Mouse (Mus musculus): ENCODE measurements at regions not wholly inside any gene's neighbourhood (a gene's known extent, or its start where the extent isn't known, plus 50 kb on each side); places are given as distances from the start of the nearest gene placed in this dataset.

DNA sequence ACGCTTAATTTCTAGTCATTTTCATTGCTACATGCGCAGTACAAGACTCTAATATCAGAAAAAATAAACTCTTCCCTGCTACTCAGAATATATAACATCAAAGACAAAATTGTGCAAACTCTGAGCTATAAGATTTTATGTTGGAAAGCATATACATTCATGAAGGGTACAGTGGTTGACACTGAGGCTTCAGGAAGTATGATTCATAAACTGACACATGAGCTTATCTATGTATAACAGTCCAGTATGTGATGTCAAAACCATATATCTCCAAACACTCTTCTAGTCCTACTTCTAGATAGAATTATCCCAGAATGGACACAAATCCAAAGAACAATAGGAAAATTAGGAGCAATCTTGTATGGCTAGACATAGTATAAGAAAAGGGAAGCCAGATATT lies 177.5 kb upstream of the Gm10192 start:
- Histone ChIP-seq H3K27ac (no peak overlapping the region), H3K36me3 (ENCODE audit: control insufficient read depth, insufficient read depth, low read length) (no peaks in the 10 kb centered on the region), H3K4me3 (no peak overlapping the region), H3K79me2 (replicated peaks; ENCODE audit: control insufficient read depth, insufficient read depth, low read length) (no peaks in the 10 kb centered on the region), H3K27me3 (ENCODE audit: control insufficient read depth, insufficient read depth, low read length) (no peaks in the 10 kb centered on the region), H3K4me1 (ENCODE audit: control insufficient read depth, insufficient read depth, low read length) (no peaks in the 10 kb centered on the region), H3K9ac (ENCODE audit: low read depth, low read length) (no peak overlapping the region)
- no peak for DNase-seq
- 88% methylated on average over 2 of the region's 2 CpGs for WGBS
- TF ChIP-seq EP300 (IDR thresholded peaks at IDR 0.05; ENCODE audit: insufficient read depth, low read depth, low read length) (no peak), POLR2A (IDR thresholded peaks at IDR 0.05; ENCODE audit: insufficient read depth, low read depth, low read length) (no peak), CTCF (IDR thresholded peaks at IDR 0.05) (no peak)
- intact Hi-C loops (cut with DNase I), result no loop called here

GRCm38 (mm10) chr4:97357958-97358357 lies 175.0 kb upstream of the Gm10192 start:
- H3K36me3 ChIP-seq (ENCODE audit: control insufficient read depth, insufficient read depth, low read length), result no peaks in the 10 kb centered on the region
- H3K79me2 ChIP-seq (replicated peaks; ENCODE audit: control insufficient read depth, insufficient read depth, low read length), result no peaks in the 10 kb centered on the region
- 65% methylated on average over 1 of the region's 1 CpGs for WGBS
- DNase-seq, result no peak
- intact Hi-C loops (cut with DNase I), result no loop called here
- H3K27me3 ChIP-seq (ENCODE audit: control insufficient read depth, insufficient read depth, low read length), result no peaks in the 10 kb centered on the region
- TF ChIP-seq CTCF (IDR thresholded peaks at IDR 0.05) (no peak), EP300 (IDR thresholded peaks at IDR 0.05; ENCODE audit: insufficient read depth, low read depth, low read length) (no peak), POLR2A (IDR thresholded peaks at IDR 0.05; ENCODE audit: insufficient read depth, low read depth, low read length) (no peak)
- H3K4me3 ChIP-seq, result no peak overlapping the region
- no peak overlapping the region for H3K27ac ChIP-seq
- no peak overlapping the region for H3K9ac ChIP-seq (ENCODE audit: low read depth, low read length)
- H3K4me1 ChIP-seq (ENCODE audit: control insufficient read depth, insufficient read depth, low read length), result no peaks in the 10 kb centered on the region

DNA sequence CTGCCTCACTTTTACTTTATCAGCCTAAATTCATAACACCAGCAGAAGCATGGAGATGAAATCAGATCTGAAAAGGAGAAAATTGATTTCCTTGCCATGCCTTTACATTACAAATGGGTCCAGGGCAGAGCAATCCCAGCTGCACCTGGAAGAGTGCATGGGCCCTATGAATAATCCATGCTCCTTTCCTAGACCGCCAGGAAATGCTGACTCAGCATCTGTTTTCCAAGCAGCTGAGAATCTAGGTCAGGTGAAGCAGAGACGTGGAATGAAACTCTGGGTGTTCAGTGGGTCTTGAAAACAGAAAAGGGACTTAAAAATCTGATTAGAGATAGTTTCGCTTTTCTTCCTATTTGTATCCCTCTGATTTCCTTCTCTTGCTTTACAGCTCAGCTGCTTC lies 163.8 kb upstream of the Gm10192 start:
- DNase-seq, result no peak
- Histone ChIP-seq H3K4me1 (ENCODE audit: control insufficient read depth, insufficient read depth, low read length) (no peaks in the 10 kb centered on the region), H3K27ac (no peak overlapping the region), H3K4me3 (no peak overlapping the region), H3K79me2 (replicated peaks; ENCODE audit: control insufficient read depth, insufficient read depth, low read length) (no peaks in the 10 kb centered on the region), H3K27me3 (ENCODE audit: control insufficient read depth, insufficient read depth, low read length) (no peaks in the 10 kb centered on the region), H3K36me3 (ENCODE audit: control insufficient read depth, insufficient read depth, low read length) (no peaks in the 10 kb centered on the region), H3K9ac (ENCODE audit: low read depth, low read length) (no peak overlapping the region)
- no peak for TF ChIP-seq CTCF (IDR thresholded peaks at IDR 0.05)
- no peak for TF ChIP-seq POLR2A (IDR thresholded peaks at IDR 0.05; ENCODE audit: insufficient read depth, low read depth, low read length)
- TF ChIP-seq EP300 (IDR thresholded peaks at IDR 0.05; ENCODE audit: insufficient read depth, low read depth, low read length), result no peak
- WGBS, result 68% methylated on average over 3 of the region's 3 CpGs
- intact Hi-C loops (cut with DNase I), result no loop called here

GRCm38 (mm10) chr4:97344335-97344734 lies 161.4 kb upstream of the Gm10192 start:
- H3K27me3 ChIP-seq (ENCODE audit: control insufficient read depth, insufficient read depth, low read length), result no peaks in the 10 kb centered on the region
- H3K4me3 ChIP-seq, result no peak overlapping the region
- intact Hi-C loops (cut with DNase I), result no loop called here
- TF ChIP-seq EP300 (IDR thresholded peaks at IDR 0.05; ENCODE audit: insufficient read depth, low read depth, low read length) (no peak), CTCF (IDR thresholded peaks at IDR 0.05) (no peak), POLR2A (IDR thresholded peaks at IDR 0.05; ENCODE audit: insufficient read depth, low read depth, low read length) (no peak)
- H3K9ac ChIP-seq (ENCODE audit: low read depth, low read length), result no peak overlapping the region
- no peak for DNase-seq
- 75% methylated on average over 2 of the region's 2 CpGs for WGBS
- H3K79me2 ChIP-seq (replicated peaks; ENCODE audit: control insufficient read depth, insufficient read depth, low read length), result no peaks in the 10 kb centered on the region
- H3K27ac ChIP-seq, result no peak overlapping the region
- H3K4me1 ChIP-seq (ENCODE audit: control insufficient read depth, insufficient read depth, low read length), result no peaks in the 10 kb centered on the region
- no peaks in the 10 kb centered on the region for H3K36me3 ChIP-seq (ENCODE audit: control insufficient read depth, insufficient read depth, low read length)

GRCm38 (mm10) chr4:97343378-97343777 lies 160.4 kb upstream of the Gm10192 start:
- Histone ChIP-seq H3K4me3 (no peak overlapping the region), H3K27me3 (ENCODE audit: control insufficient read depth, insufficient read depth, low read length) (no peaks in the 10 kb centered on the region), H3K9ac (ENCODE audit: low read depth, low read length) (no peak overlapping the region), H3K36me3 (ENCODE audit: control insufficient read depth, insufficient read depth, low read length) (no peaks in the 10 kb centered on the region), H3K79me2 (replicated peaks; ENCODE audit: control insufficient read depth, insufficient read depth, low read length) (no peaks in the 10 kb centered on the region), H3K4me1 (ENCODE audit: control insufficient read depth, insufficient read depth, low read length) (no peaks in the 10 kb centered on the region), H3K27ac (no peak overlapping the region)
- DNase-seq, result no peak
- no peak for TF ChIP-seq POLR2A (IDR thresholded peaks at IDR 0.05; ENCODE audit: insufficient read depth, low read depth, low read length)
- no peak for TF ChIP-seq CTCF (IDR thresholded peaks at IDR 0.05)
- no peak for TF ChIP-seq EP300 (IDR thresholded peaks at IDR 0.05; ENCODE audit: insufficient read depth, low read depth, low read length)
- whole genome bisulfite sequencing, result 82% methylated on average over 1 of the region's 1 CpGs
- intact Hi-C loops (cut with DNase I), result no loop called here

All from heart, adult 2 months (tissue).